Mouse (Mus musculus): ENCODE results near the gene Olfr1373. TPM values are rescaled to one million over a fixed set of nuclear protein-coding genes. Genes with fewer than 3 reads are reported as not detected.
"Not testable (repeated sequence)": the region's sequence is repeated elsewhere in the genome, so short reads cannot be mapped to it uniquely, and the experiment has no call there.

Olfr1373 gene
- polyA plus RNA-seq, 1 experiment from 2014 or later, result not detected

DNA sequence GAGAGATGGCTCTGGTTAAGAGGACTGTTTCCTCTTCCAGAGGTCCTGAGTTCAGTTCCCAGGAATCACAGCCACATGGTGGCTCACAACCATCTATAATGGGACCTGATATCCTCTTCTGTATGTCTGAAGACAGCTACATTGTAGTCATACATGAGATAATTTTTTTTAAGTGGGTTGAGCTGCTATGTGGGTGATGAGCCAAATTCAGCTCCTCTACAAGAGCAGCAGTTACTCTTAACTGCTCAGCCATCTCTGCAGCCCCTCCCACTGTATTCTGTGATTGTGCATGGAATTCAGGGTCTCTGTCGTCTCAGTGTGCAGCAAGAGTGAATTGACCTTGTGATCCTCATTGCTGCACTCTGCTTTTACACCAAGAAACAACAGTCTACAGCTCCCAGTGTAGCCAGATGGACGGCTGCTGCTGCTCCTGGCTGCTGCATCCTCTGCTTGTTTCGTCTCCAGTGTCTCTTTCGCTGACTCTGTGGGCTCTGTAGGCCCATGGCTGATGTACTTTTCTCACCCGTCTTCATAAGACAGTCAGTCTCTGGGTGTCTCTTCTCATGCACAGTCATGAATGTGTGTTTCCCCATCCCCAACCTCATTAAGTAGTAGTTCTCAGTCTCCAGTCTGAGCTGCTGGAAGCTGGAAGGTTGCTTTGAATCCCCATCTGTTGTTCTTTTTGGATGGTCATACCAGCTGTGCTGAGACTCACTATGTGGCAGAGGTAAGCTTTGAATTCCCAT is 16.8 kb downstream of the Olfr1373 start:
- Histone ChIP-seq H3K36me3 (peaks cover 24% of the 10 kb centered on the region), H3K4me2 (replicated peaks) (no peak overlapping the region), H3K9me3 (no peaks in the 10 kb centered on the region), H3K4me1 (no peaks in the 10 kb centered on the region), H3K4me3 (no peak overlapping the region), H3K27ac (peak overlapping the region; percentile 54; the same call in 1 of the 2 replicates), H3K9ac (no peak overlapping the region), H3K27me3 (no peaks in the 10 kb centered on the region)
- no peak for ATAC-seq (ENCODE audit: insufficient number of reproducible peaks, insufficient read depth, low FRiP score, low TSS enrichment)
- 68% methylated on average over 5 of the region's 5 CpGs for WGBS

DNA sequence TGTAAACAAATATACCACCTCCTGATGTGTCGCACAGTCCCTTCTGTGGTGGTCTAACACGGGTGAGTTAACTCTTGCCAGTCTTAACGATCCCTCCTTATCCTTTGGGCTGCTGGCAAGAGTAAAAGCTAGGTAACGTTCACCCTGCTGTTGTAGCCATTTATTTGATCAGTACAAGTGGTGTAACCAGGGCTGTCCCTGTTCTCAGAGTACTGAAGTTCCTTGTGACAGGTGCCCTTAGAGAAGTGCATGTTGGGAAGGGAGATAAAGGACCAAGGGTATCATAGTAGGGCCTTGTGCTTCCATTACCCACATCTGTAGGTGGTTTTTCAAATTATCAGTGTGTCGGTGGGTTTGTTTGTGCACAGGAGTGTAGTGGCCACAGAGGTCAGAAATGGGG is 17.6 kb downstream of the Olfr1373 start:
- no peak overlapping the region for H3K4me3 ChIP-seq
- H3K4me2 ChIP-seq (replicated peaks), result no peak overlapping the region
- H3K9me3 ChIP-seq, result no peaks in the 10 kb centered on the region
- H3K27ac ChIP-seq, result no peak overlapping the region
- H3K4me1 ChIP-seq, result no peaks in the 10 kb centered on the region
- H3K27me3 ChIP-seq, result no peaks in the 10 kb centered on the region
- no peak for ATAC-seq (ENCODE audit: insufficient number of reproducible peaks, insufficient read depth, low FRiP score, low TSS enrichment)
- 78% methylated on average over 5 of the region's 5 CpGs for WGBS
- peaks cover 26% of the 10 kb centered on the region for H3K36me3 ChIP-seq
- no peak overlapping the region for H3K9ac ChIP-seq

DNA sequence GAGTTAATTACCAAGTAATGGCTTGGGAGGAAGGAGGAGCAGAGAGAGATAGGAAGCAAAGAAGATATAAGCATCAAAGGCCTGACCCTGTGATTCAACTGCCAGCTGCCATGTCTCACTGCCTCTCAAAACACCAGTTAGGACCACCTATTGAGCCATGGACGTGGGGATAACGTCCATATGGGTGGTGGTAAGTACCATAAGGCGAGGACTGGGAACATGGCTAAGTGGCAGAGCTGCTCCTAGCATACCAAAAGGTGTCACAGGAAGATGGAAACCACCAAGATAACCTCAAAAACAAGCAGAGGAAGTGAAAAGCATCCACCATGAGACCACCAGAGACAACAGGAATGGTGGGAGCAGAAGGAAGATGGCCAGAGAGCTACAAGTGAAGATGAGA is 18.2 kb downstream of the Olfr1373 start:
- no peak overlapping the region for H3K27ac ChIP-seq

DNA sequence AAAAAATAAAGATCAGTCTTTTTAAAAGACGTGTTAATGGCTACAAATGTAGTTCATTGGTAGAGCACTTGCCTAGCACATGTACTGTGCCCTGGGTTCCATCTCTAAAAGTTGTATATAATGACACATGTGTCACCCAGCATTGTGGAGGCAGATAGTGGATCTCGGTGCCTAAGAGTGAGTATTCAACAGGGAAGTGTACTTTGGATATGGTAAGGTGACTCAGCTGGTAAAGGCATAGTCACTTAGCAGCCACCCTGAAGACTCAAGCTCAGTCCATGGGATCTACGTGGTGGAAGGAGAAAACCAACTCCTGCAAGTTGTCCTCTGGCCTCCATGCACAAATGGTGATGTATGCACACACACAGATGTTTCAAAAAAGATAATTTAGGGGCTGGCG is 20.9 kb downstream of the Olfr1373 start:
- Histone ChIP-seq H3K4me1 (no peaks in the 10 kb centered on the region), H3K9me3 (no peaks in the 10 kb centered on the region), H3K27ac (no peak overlapping the region), H3K4me2 (replicated peaks) (no peak overlapping the region), H3K4me3 (no peak overlapping the region), H3K27me3 (no peaks in the 10 kb centered on the region), H3K36me3 (peaks cover 55% of the 10 kb centered on the region), H3K9ac (no peak overlapping the region)
- 91% methylated on average over 4 of the region's 4 CpGs for WGBS
- no peak for ATAC-seq (ENCODE audit: insufficient number of reproducible peaks, insufficient read depth, low FRiP score, low TSS enrichment)

More for the DNA sequence above, 18.2 kb downstream of the Olfr1373 start:
- no peak overlapping the region for H3K4me2 ChIP-seq (replicated peaks)
- 69% methylated on average over 3 of the region's 3 CpGs for WGBS
- H3K4me1 ChIP-seq, result no peaks in the 10 kb centered on the region
- no peaks in the 10 kb centered on the region for H3K27me3 ChIP-seq
- no peak overlapping the region for H3K4me3 ChIP-seq
- ATAC-seq (ENCODE audit: insufficient number of reproducible peaks, insufficient read depth, low FRiP score, low TSS enrichment), result no peak
- peaks cover 31% of the 10 kb centered on the region for H3K36me3 ChIP-seq
- H3K9ac ChIP-seq, result no peak overlapping the region
- H3K9me3 ChIP-seq, result no peaks in the 10 kb centered on the region

DNA sequence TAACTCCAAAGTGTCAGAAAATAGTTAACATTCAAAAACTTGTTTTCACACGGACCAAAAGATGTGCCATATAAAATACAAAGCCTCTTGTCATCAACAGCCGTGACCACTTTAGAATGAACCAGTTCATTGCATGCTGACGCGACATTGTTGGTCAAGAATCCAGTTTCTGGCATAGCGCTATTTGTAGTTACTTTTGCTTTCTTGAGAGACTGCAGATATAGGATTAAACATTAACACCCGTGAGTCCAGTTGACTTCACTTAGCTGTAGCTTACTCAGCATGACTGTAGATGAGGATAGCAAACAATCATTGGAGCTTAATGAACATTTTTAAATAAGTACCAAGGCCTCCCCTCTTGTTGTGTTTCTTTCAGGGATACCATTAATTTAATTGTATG is 23.3 kb downstream of the Olfr1373 start:
- Histone ChIP-seq H3K4me2 (replicated peaks) (no peak overlapping the region), H3K4me1 (no peaks in the 10 kb centered on the region), H3K36me3 (peaks cover 78% of the 10 kb centered on the region), H3K9ac (no peak overlapping the region), H3K4me3 (no peak overlapping the region), H3K27me3 (no peaks in the 10 kb centered on the region), H3K9me3 (no peaks in the 10 kb centered on the region), H3K27ac (no peak overlapping the region)
- ATAC-seq (ENCODE audit: insufficient number of reproducible peaks, insufficient read depth, low FRiP score, low TSS enrichment), result no peak
- 95% methylated on average over 6 of the region's 6 CpGs for WGBS

DNA sequence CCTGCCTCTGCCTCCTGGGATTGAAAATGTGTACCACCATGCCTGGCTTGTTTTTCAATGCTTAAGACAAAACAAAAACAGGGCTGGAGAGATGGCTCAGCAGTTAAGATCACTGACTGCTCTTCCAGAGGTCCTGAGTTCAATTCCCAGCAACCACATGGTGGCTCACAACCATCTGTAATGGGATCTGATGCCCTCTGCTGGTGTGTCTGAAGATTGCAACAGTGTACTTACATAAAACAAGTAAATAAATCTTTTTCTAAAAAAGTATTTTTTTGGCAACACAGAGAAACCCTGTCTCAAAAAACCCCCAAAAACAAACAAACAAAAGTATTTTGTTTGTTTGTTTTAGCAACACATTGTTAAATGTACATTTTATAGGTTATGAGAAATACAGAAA is 24.9 kb downstream of the Olfr1373 start:
- peaks cover 87% of the 10 kb centered on the region for H3K36me3 ChIP-seq
- H3K4me3 ChIP-seq; ATAC-seq (ENCODE audit: insufficient number of reproducible peaks, insufficient read depth, low FRiP score, low TSS enrichment); H3K9ac ChIP-seq; H3K9me3 ChIP-seq; H3K4me1 ChIP-seq; H3K27ac ChIP-seq; H3K27me3 ChIP-seq; H3K4me2 ChIP-seq (replicated peaks): not testable (repeated sequence)

DNA sequence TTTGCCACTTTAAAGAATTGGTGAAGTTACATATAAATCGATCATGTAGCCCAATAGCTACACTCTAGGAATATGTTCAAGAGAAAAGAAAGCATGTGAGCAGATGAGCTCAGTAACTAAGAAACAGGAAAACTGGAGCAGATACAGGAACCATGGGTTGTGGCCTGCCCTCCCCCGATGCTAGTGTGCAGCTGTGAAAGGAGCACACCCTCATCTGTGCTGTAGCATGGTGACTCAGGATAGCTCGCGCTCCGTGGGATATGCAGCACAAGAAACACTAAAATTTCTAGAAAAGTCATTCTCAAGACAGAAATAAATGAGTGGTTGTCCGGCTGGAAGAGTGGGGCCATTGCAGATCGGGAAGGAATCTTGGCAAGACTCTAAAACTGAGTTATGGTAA is 28.2 kb downstream of the Olfr1373 start:
- no peaks in the 10 kb centered on the region for H3K27me3 ChIP-seq
- peaks cover 77% of the 10 kb centered on the region for H3K36me3 ChIP-seq
- no peaks in the 10 kb centered on the region for H3K9me3 ChIP-seq
- ATAC-seq (ENCODE audit: insufficient number of reproducible peaks, insufficient read depth, low FRiP score, low TSS enrichment), result no peak
- H3K4me1 ChIP-seq, result no peaks in the 10 kb centered on the region
- 97% methylated on average over 7 of the region's 7 CpGs for WGBS
- no peak overlapping the region for H3K4me3 ChIP-seq
- H3K9ac ChIP-seq, result no peak overlapping the region
- H3K4me2 ChIP-seq (replicated peaks), result no peak overlapping the region
- no peak overlapping the region for H3K27ac ChIP-seq

DNA sequence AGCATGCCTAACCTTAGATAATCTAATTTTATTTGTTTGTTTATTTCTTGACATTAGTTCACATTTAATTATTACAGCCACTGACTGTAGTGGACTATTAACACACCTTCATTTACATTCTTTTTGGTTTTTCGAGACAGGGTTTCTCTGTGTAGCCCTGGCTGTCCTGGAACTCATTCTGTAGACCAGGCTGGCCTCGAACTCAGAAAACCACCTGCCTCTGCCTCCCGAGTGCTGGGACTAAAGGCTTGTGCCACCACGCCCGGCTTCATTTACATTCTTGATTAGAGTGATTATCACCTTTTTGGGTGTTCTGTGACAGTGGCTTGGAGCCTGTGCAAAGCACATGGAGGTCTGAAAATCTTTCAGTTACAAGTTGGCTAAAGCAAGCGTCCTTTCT is 29.2 kb downstream of the Olfr1373 start:
- not testable (repeated sequence) for H3K9ac ChIP-seq; H3K4me1 ChIP-seq; H3K4me2 ChIP-seq (replicated peaks); H3K27ac ChIP-seq; H3K4me3 ChIP-seq; ATAC-seq (ENCODE audit: insufficient number of reproducible peaks, insufficient read depth, low FRiP score, low TSS enrichment); H3K27me3 ChIP-seq; H3K9me3 ChIP-seq
- WGBS, result 92% methylated on average over 6 of the region's 6 CpGs
- peaks cover 67% of the 10 kb centered on the region for H3K36me3 ChIP-seq

DNA sequence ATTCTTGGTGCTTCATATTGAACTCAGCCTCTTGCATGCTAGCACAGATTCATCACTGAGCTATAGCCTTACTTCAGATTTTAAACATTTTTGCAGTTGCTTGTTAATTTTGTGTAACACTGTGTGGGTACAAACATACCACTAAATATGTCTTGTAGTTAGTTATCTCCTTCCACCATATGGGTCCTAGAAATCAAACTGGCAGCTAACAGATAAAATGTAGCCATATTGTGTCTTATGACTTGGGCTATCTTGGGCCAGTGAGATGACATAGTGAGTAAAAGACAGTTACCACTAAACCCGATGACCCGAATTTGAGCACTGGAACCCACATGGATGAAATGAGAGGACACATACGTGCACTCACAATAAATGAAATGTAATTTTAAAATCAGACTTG is 29.8 kb downstream of the Olfr1373 start:
- H3K36me3 ChIP-seq, result peaks cover 63% of the 10 kb centered on the region
- H3K4me2 ChIP-seq (replicated peaks), result no peak overlapping the region
- ATAC-seq (ENCODE audit: insufficient number of reproducible peaks, insufficient read depth, low FRiP score, low TSS enrichment), result no peak
- H3K9ac ChIP-seq, result no peak overlapping the region
- WGBS, result 92% methylated on average over 3 of the region's 3 CpGs
- no peak overlapping the region for H3K4me3 ChIP-seq
- no peaks in the 10 kb centered on the region for H3K9me3 ChIP-seq
- H3K27me3 ChIP-seq, result no peaks in the 10 kb centered on the region
- no peaks in the 10 kb centered on the region for H3K4me1 ChIP-seq
- H3K27ac ChIP-seq, result no peak overlapping the region

DNA sequence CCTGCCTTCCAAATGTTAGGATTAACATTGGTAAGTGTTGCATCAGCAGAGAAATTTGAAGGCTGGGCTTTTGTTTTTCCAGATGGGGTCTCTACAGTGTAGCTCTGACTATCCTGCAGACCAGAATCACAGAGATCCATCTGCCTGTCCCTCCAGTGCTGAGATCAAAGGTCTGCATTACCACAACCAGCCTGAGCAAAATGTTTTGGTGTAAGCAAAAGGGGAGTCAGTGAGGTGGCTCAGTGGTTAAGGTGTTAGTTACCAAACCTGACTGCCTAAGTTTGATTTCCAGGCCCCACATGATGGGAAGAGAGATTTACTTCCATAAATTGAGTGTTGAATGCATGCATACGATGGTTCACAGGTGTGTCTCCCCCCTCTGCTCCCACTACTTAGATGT is 35.9 kb downstream of the Olfr1373 start:
- Histone ChIP-seq H3K4me2 (replicated peaks) (no peak overlapping the region), H3K27ac (no peak overlapping the region), H3K9ac (no peak overlapping the region), H3K27me3 (no peaks in the 10 kb centered on the region), H3K36me3 (peaks cover 8% of the 10 kb centered on the region), H3K4me3 (no peak overlapping the region), H3K9me3 (no peaks in the 10 kb centered on the region), H3K4me1 (no peaks in the 10 kb centered on the region)
- WGBS, result 88% methylated on average over 1 of the region's 1 CpGs
- ATAC-seq (ENCODE audit: insufficient number of reproducible peaks, insufficient read depth, low FRiP score, low TSS enrichment), result no peak

DNA sequence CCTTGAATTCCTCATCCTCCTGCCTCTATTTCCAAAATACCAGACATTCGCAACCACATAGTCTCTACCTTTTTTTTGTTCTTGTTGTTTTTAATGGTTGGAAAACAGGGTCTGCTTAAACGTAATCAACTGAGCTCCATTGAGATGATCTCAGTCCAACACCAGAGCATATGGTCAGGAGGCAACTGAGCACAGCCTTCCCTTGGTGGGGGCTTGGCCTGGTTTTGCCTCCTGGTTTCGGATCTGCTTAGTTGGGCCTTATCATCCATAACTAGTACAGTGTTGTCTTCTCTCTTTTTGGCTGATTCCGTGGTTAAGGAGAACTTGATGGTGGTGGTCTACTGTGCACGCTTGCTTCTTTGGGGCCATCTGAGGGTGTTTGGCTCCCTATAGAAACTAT is 36.5 kb downstream of the Olfr1373 start:
- H3K36me3 ChIP-seq, result 0 out of 2 replicates have a peak, but pooled peaks cover 4% of the 10 kb centered on the region
- H3K9ac ChIP-seq, result no peak overlapping the region

DNA sequence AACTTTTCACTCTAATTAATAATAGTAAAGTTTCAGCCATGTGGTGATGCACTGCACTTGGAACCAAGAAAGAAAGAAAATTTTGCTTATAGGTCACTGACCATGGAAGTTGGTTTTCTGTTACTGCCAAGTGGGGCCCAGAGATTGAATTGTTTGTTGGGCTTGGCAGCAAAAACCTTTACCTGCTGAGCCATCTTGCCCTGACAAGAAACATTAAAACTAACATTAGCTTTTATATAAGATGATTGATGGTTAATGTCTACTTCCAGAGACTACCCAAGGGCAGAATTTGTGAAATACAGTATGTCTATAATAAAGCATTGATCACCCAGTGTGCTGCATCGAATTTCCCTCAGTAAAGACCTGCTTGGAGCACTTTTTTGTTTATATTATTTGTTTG is 38.9 kb downstream of the Olfr1373 start:
- H3K9ac ChIP-seq, result no peak overlapping the region
- no peaks in the 10 kb centered on the region for H3K27me3 ChIP-seq
- no peak overlapping the region for H3K4me3 ChIP-seq
- no peak overlapping the region for H3K27ac ChIP-seq
- no peak overlapping the region for H3K4me2 ChIP-seq (replicated peaks)
- H3K4me1 ChIP-seq, result peaks cover 5% of the 10 kb centered on the region
- no peaks in the 10 kb centered on the region for H3K9me3 ChIP-seq
- no peak for ATAC-seq (ENCODE audit: insufficient number of reproducible peaks, insufficient read depth, low FRiP score, low TSS enrichment)
- 89% methylated on average over 1 of the region's 1 CpGs for WGBS
- no peaks in the 10 kb centered on the region for H3K36me3 ChIP-seq

More for the DNA sequence above, 36.5 kb downstream of the Olfr1373 start:
- no peaks in the 10 kb centered on the region for H3K4me1 ChIP-seq
- no peaks in the 10 kb centered on the region for H3K9me3 ChIP-seq
- H3K4me2 ChIP-seq (replicated peaks), result no peak overlapping the region
- H3K27ac ChIP-seq, result no peak overlapping the region
- H3K4me3 ChIP-seq, result no peak overlapping the region
- 92% methylated on average over 5 of the region's 5 CpGs for WGBS
- no peak for ATAC-seq (ENCODE audit: insufficient number of reproducible peaks, insufficient read depth, low FRiP score, low TSS enrichment)
- H3K27me3 ChIP-seq, result no peaks in the 10 kb centered on the region

Data from embryonic facial prominence, embryonic 12.5 days (tissue).